Mouse (Mus musculus) right cerebral cortex, adult 18-20 months (tissue): ENCODE measurements at regions not wholly inside any gene's neighbourhood (a gene's known extent, or its start where the extent isn't known, plus 50 kb on each side); places are given as distances from the start of the nearest gene placed in this dataset.

ENCODE experiments used
- DNase-seq: peaks from one replicate; pipeline ENCODE4 v3.0.0; 2022; ENCODE audit warnings: mixed read lengths

DNA sequence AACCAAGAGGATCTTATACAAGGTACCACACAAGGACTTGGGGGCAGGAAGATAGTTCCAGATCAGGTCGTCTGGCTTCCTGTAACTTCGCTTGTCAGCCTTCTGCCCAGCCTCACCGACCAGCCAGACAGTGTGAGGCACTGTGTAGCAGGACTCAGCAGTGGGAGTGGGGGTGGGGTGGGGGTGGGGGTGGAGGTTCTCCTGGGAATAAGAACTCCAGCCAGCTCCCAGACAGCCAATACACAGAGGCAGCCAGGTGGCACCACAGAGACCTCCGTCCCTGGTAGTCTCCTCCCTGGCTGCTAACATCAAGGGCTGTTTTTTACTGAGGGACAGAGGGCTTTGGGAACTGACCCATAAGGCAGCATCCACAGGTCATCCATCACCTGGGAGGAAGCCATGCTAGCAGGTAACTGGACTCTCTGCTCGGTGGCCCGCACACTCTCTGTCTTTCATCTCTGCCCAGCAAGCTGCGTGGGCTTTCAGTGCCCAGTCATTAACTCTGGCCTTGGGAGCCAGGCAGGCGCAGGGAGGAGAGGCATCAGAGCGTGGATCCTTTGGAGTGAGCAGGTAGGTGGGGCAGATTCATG, 60.3 kb upstream of the Wnt4 start:
- DNase-seq: no peak

DNA sequence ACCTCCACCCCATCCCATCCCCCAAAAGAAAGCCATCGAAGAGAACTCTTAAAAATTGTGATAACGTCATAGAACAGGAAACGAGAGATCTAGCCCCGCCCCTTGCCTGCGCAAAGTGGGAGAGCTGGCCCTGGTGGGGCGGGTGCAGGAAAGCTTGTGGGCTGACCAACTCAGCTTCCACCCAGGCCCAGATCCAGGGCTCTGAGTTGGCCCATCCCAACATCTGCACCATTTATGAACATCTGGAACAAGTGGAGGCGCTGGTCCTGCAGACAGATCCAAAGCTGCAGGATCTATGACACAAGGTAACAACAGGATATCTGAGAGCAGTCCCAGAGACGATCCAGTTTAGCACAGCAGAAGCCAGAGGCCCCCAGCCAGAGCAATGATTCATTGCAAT, 62.7 kb upstream of the Wnt4 start:
- no peak for DNase-seq

DNA sequence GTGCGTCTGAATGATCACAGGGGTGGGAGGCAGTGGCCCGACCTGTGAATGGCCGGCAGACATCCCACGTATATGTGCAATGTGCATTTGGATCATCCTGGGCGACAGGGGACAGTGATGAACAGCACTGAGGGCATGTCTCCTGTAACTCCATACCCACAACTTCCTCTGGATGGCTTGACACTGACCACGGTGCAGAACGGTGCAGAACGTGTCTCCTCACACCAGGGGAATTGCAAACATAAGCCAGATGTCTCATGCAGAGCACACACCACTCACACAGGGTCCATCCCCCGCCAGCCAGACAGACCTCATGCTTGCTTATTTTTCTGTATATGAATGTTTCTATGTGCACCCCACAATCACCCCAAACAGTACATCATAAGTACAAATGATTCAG, 64.4 kb upstream of the Wnt4 start:
- DNase-seq: no peak

DNA sequence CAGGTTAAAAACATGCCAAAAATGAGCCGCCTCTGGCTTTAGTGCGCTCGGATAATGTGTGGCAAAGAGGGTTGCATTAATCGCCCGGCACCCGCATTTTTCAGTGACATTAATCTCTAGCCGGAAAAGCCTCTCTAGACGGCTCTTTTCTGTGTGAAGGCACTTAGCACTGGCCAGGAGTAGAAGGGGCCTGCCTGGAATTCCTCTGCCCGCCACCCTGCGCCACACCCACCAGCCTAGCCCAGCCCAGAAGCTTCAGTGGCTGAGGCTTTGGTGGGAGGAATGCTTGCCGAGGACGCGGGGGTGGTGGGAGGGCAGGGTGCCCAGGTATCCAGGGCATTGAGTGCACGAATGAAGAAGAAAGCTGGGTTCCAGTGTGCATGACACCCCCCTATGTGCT, 65.2 kb upstream of the Wnt4 start:
- peak; percentile 16 for DNase-seq

DNA sequence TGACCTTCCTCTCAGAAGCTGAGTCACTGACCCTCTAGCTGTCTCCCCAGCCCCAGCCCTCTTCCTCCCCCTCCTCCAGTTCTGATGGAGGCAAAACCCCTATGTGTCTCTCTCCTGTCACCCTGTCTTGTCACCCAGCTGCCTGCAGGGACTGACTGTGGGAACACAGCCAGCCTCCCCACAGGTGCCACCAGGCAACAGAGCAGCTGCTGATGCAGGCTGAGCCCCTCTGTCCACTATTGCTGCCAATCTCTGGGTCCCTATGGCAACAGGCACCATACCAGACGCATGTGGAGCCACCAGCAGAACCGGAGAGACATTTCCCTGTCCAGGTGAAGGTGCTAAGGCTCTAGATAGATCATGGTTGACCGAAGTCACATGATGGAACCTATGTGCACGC, 66.0 kb upstream of the Wnt4 start:
- no peak for DNase-seq

DNA sequence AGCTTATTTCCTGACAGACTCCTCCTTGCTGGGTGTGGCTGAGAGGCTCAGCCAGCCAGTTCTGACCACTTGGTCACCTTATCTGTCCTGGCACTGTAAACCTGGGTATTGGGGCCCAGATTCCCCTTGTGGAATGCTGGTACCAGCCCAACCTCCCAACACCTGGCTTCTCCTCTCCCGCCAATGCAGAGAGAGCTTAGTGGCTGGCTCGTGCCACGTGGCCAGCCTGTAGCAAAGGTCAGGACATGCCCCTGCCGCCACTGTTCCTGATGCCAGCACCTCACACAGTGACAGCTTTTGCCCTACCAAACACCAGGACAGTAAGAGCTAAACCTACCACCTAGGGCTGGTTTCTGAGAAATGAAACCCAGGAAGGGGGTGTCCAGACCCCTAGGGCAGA, 66.8 kb upstream of the Wnt4 start:
- no peak for DNase-seq

DNA sequence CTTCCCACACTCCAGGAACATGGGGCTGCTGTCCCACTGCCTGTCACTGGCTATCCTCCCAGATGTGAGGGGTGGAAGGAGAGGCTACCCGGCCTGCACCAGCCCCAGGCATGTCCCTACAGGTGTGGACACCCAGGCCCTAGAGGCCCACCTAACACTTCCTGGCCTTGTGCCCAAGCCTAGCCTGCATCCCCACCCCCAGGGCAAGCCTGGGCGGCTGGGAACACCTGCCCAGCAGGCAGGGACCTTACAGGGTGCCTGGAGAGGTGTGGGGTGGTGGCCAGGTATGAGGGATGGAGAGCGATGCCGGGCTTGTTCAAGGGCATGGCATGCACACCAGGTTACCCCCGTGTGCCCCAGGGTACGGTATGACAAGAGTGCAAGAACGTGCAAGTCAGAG, 76.3 kb upstream of the Wnt4 start:
- DNase-seq: no peak

DNA sequence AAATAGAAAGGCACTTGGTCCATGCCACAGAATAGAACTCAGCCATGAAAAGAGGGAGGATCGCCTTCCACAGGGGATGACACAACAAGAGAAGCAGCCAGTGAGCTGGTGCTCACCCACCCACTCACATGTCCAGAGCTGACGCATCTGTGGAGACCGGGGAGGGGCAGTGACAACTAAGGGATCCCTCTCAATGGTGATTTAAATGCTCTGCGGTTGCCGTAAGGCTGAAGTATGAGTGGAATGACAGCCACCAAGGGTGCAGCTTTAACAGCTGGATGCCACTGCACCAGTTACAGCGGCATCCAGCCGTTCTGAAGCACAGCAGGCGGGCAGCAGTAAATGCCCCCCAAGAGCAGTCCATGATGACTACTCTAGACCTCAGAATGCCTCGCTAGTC, 76.9 kb upstream of the Wnt4 start:
- peak; percentile 47 for DNase-seq

DNA sequence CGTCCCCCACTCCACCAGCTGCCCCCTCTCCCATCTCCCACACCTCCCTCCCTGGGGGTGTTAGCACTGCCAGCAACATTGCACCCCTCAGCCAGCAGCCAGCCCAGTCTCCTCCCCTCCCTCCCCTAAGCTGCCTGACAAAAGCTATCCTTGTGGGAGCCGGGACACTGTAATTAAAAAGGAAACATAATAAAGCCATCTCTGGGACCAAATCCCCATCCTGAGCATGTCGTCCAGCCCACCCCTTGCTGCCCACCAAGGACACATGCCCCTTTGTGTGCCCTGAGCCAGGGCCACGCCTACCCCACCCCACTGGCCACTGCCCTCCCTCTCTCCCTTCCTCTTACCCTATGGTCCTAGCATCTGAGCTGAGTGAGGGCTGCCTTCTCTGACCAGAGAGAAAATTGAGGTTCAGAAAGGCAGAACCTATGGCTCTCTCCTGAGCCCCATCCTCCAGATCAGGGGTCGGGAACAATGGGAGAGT, 80.8 kb upstream of the Wnt4 start:
- no peak for DNase-seq

DNA sequence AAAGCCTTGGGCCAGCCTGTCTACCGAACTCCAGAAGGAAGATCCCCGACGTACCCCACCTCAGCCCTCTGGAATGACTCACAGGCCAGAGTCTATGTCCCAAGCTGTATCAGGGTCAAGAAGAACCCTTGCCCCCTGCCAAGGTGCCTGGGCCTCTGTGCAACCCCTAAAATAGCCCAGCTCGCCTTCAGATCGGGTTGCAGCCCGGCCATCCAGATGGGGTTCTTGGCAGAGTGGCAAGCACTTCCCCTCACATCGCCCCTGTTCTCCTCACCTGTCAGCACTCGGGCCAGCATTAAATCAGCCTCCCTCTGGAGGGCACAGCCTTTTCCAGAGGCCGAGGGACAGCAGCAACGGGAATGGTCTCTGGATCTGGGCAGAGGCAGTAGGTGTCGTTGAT, 83.2 kb upstream of the Wnt4 start:
- no peak for DNase-seq

DNA sequence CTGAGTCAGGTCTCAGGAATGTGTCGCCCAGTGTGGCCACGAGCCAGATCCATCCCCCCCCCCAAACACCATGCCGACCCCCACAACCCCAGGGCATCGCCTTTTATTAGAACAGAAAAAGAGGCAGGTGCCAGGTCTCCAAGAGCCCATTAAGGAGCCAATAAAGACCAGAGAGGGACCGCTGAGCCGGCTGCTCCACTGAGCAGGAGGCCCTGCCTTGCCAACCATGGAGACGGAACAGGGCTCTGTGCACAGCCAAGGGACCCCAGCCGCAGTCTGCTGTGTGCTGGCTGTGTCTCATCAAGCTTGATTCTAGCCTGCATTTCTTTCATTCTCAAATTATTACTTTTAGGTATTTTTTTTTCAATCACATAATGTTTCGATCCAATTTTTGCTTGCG, 86.7 kb upstream of the Wnt4 start:
- DNase-seq: no peak

DNA sequence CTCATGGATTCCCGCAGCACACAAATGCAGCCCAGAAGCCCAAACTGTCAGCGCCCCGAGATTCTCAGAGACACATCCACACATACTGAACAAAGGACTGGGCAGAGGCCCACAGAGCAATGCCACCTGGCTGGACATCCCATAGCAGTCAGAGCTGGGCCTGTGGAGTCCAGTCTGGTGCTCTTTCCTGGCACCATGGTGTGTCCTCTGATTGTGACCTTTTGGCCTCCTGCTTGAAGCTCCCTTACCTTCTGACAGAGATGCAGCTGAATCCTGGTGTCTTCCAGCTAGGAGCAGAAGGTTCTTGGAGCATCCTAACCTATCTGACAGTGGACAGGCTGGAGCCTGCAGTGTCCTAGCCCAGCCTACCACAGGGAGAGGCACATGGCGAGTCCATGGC, 87.5 kb upstream of the Wnt4 start:
- DNase-seq: no peak

DNA sequence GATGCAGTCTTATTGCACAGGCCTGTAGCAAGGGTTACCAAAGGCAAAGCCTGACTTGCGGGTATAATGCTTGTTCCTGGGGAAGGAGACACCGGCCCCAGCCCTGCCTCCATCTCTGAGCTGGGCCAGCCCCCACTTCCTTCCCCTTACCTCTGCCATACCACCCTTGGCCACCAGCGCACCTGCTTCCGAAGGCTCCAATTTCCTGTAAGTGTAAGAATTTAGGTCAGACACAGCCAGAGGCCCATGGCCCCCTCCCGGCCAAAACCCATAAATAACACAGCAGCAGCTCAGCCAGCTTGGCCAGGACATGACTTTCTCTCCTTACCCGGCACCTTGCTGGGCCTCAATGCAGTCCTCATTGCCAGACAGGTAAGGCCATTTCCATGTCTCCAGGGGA, 88.2 kb upstream of the Wnt4 start:
- DNase-seq: no peak

DNA sequence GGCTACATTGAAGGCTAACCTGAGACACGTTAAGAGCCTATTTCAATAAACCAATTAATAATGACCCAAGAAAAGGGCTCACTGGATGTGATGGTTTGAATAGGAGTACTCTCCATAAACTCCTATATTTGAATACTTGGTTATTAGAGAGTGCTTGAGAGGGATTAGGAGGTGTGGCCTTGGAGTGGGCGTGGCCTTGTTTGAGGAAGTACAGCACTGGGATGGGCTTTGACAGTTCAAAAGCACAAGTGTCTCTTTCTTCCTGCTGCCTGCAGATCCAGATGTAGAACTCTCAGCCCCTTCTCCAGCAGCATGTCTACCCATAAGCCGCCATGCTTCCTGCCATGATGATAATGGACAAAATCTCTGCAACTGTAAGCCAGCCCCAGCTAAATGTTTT, 89.7 kb upstream of the Wnt4 start:
- no peak for DNase-seq

DNA sequence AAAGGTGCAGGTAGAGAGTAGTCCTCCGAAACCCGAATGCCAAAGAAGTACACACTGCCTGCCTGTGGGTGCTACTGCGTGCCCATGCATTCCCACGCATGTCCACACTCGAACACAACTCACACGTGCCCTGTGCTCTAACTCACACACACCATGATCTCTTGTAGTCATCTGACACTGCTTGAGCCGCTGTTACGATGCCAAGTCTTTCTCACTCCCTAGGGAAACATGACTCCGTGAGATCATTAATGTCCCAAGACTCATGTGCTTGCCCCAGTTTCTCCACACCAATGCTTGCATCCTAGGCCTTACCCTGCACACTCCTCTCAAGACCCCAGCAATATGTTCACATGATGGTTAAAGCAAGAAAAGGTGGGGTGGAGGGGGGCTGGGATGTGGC, 90.2 kb upstream of the Wnt4 start:
- no peak for DNase-seq

DNA sequence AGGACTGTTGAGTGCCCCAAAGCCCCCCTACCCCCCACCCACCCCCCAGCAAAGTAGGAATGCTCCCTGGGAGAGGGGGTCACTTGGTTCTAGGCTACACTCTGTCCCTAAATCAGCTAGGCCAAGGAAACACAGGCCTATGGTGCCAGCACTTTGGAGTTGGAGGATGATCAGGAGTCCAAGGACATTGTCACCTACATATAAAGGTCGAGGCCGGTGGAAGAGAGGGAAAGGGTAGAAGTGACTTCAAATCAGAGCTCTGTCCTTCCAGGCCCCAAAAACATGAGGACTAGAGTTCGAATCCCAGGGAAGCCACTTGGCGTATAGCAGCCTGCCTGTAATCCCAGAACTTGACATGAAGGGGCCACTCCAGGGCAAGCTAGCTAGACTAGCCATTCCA, 92.3 kb upstream of the Wnt4 start:
- no peak for DNase-seq

DNA sequence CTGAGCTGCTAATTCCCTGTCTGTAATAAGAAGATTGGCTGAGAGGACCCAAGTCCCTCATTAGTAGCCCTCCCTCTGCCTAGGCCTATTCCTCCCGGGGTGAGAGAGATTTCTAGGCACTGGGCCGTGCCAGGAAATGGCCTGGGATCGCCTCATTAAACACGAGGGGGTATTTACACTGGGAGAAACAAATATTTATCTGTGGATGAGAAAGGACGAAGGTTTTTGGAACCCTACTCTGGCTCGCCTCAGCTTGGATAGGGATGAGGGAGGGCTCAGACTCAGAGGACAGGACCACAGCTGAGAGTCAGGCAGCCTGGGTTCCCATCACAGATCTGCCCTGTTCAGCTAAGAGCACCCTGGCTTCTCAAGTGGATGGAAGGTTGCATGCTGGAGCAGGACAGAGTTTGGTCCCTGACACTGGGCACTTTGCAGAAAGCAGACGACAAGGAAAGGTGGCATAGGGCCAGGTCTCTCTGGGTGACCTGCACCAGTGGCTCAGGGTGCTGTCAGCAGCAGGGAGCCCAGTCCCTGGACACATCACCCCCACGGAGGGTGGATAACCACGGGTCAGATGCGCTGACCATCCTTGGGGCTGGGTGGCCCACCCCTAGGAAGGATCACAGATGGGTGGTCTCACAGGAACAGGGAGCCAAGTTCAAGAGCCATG, 94.0 kb upstream of the Wnt4 start:
- DNase-seq: no peak

DNA sequence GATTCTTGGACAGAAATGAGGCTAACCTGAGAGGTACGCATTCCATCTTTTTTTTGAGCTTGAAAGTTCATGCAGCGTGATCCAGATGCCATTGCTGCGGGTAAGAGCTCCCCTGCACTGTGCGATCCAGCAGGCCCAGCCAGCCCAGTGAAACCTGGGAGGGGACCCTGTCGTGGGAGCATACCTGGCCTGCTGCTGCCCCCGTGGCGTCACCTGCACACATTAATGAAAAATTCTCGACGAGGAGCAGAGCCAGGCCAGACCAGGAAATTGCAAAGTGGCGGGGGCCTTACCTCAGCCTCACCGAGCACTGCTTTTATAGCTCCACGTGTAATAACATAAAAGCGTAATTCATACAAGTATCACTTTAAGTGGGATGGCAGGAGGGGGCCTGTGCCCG, 94.7 kb upstream of the Wnt4 start:
- no peak for DNase-seq

DNA sequence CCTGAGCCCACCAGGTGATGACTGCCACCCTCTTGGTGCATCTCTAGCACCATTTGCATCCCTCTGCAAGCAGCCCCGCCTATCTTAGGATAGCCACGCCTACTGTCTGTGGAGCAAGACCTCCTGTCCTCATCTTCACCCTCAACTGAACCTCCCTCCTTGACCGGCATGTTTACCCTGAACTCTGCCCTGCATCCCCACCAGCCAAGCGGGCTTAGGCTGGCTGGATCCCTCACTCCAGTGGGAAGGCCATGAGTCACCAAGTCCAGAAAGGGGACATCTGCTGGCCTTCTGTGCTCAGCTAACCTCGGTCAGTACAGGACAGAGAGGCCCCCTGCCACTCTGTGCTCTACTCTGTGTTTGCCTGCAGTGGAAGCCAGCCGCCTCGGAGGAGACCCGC, 96.0 kb upstream of the Wnt4 start:
- no peak for DNase-seq

DNA sequence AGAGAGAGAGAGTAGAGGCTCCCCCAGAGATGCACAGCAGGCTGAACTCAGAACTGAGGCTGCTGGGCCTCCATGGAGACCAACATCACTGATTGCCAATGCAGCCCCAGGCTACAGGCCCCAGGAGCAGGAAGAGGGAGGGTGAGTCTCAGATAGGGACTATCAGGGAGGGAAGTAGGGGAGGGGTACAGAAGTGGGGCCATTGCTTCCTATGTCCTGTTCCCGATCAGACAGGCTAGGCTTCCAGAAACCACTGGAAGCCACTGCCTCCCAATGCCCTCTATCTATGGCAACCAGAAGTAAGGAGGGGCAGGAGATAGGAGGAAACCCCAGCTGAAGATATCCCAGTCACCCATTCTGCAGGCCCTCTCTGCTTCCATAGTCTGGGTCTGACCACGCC, 97.2 kb upstream of the Wnt4 start:
- no peak for DNase-seq

DNA sequence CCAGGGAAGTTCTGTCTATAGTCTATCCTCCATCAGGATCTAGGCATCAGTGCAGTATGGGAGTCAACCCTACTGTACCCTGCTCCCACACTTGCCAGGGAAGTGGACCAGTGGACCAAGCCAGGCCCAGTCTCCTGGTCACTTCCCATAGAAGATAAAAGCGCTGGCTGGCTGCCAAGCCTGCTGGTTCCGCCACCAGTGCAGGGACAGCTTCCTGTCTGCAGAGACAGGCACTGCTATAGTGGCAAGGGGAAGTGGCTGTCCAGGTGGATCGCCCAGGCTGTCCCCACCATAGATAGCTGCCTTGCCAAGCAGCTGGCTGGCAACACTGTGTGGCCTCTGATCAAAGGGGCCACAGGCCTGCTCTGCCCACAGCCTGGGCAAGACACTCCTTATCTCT, 98.5 kb upstream of the Wnt4 start:
- no peak for DNase-seq

DNA sequence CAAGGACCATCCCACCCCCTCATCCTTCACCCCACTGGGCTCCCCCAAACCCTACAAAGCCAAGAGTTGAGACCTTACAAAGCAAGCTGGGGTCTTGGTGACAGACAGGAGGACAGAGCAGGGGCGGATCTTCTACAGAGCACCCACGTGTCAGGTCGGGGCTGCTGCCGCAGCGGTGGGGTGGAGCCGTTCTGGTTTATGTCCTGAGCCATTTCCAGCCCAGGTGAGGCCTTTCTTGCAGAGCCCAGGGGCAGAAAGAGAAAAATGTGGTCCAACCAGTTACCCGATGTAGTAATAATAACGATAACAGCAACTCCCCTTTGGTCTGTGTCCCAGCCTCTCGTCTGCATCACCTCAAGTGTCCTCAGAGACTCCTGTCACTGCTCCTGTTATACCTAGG, 112.4 kb upstream of the Wnt4 start:
- DNase-seq: no peak

DNA sequence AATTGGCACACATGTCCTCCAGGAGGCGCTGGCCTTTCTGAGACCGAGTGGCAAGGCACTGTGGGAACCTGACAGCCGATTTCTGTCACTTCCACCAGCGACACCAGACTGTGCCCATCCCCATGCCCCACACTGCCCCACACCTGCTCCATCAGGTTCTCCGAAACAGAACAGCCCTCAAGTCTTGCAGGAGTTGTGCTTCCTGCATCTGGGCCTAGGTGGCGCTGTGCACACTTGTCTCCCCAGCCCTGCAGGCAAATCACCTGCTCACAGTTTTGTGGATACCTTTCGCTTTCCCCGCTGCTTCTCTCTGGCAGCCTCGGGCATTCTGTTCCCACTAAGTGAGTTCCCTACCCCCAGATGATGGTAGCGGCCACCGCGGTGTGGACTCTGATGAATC, 112.9 kb upstream of the Wnt4 start:
- peak; percentile 79 for DNase-seq

DNA sequence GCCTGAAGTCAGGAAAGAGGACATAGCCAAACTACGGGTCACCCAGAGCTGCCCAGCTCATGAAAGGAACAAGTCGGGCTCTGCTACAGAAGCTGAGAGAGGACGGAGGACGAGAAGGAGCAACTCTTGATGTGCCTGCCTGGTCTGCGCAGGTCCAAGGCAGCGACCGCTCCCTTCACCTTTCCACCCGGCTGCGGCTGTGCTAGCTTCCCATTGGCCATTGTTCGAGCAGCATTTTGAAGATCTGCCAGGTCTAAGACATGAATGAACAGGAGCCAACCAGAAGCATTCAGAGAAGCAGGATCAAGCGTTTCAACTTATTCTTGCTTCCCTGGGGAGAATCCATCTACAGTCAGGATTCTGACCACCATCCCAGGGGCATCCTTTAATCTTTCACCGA, 113.3 kb upstream of the Wnt4 start:
- no peak for DNase-seq

DNA sequence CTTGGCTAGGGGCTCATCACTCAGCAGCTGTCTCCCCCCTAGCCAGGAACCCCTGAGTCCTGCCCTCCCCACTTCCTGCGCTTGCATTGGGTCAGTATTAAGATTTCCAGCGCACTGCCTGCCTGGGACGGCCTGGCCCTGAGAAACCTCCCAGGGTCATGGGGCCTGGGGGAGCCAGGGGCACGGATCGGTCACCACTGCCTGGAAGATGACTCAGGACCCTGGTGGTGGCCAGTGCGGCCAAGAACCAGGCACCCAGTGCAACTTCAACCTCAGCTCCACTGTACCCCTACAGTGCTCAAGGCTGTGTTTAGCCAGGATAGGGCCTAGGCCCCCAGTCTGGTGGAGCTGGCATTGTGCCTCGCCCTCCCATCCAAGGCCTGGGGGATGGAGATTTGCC, 111.9 kb upstream of the Zbtb40 start:
- no peak for DNase-seq
